Mouse (Mus musculus) urinary bladder, postnatal 25 days (tissue): ENCODE measurements around the gene Ptgfrn.
A peak's percentile ranks its signal among the peaks of the same experiment; 100 is the strongest.

Experiments
- DNase-seq: peaks from one replicate; pipeline ENCODE4 v3.0.0; 2022; ENCODE audit warnings: low spot score

The Ptgfrn gene

GRCm38 (mm10) chr3:101110043-101110837 lies at the start of gene Ptgfrn:
Gene Ptgfrn (minus strand): TSS chr3:101110278.
- DNase-seq: peak; percentile 77

GRCm38 (mm10) chr3:101159701-101160100 lies 49.6 kb upstream of the Ptgfrn start:
- no peak for DNase-seq

- DNase-seq: no peak
Measured at GRCm38 (mm10) chr3:101154067-101154466, 44.0 kb upstream of the Ptgfrn start.

- DNase-seq: no peak
Measured at GRCm38 (mm10) chr3:101153341-101153740, 43.3 kb upstream of the Ptgfrn start.

GRCm38 (mm10) chr3:101146126-101146772 lies 36.2 kb upstream of the Ptgfrn start:
- DNase-seq: no peak

- no peak for DNase-seq
Measured at GRCm38 (mm10) chr3:101145292-101146046, 35.4 kb upstream of the Ptgfrn start.

GRCm38 (mm10) chr3:101144366-101144948 lies 34.4 kb upstream of the Ptgfrn start:
- no peak for DNase-seq

GRCm38 (mm10) chr3:101143465-101143864 lies 33.4 kb upstream of the Ptgfrn start:
- no peak for DNase-seq

- no peak for DNase-seq
Measured at GRCm38 (mm10) chr3:101141864-101142263, 31.8 kb upstream of the Ptgfrn start.

- DNase-seq: no peak
Measured at GRCm38 (mm10) chr3:101139958-101140357, 29.9 kb upstream of the Ptgfrn start.

GRCm38 (mm10) chr3:101136483-101136882 lies 26.4 kb upstream of the Ptgfrn start:
- no peak for DNase-seq

GRCm38 (mm10) chr3:101134861-101135260 lies 24.8 kb upstream of the Ptgfrn start:
- DNase-seq: no peak

- DNase-seq: no peak
Measured at GRCm38 (mm10) chr3:101132981-101133380, 22.9 kb upstream of the Ptgfrn start.

GRCm38 (mm10) chr3:101131772-101132171 lies 21.7 kb upstream of the Ptgfrn start:
- DNase-seq: no peak

GRCm38 (mm10) chr3:101130526-101130925 lies 20.4 kb upstream of the Ptgfrn start:
- peak; percentile 26 for DNase-seq

GRCm38 (mm10) chr3:101129620-101130019 lies 19.5 kb upstream of the Ptgfrn start:
- DNase-seq: no peak

GRCm38 (mm10) chr3:101129090-101129489 lies 19.0 kb upstream of the Ptgfrn start:
- no peak for DNase-seq

GRCm38 (mm10) chr3:101127766-101128165 lies 17.7 kb upstream of the Ptgfrn start:
- DNase-seq: no peak

GRCm38 (mm10) chr3:101124716-101125115 lies 14.6 kb upstream of the Ptgfrn start:
- DNase-seq: no peak

- no peak for DNase-seq
Measured at GRCm38 (mm10) chr3:101122479-101122878, 12.4 kb upstream of the Ptgfrn start.

GRCm38 (mm10) chr3:101117774-101118173 lies 7.7 kb upstream of the Ptgfrn start:
- no peak for DNase-seq

- DNase-seq: no peak
Measured at GRCm38 (mm10) chr3:101117386-101117749, 7.3 kb upstream of the Ptgfrn start.
